Mouse (Mus musculus) heart, adult 8-10 months (tissue): ENCODE data around the gene Tacc2. TPM values are rescaled to one million over a fixed set of nuclear protein-coding genes. Genes with fewer than 3 reads are reported as not detected.

Experiments used
- DNase-seq: peaks from one replicate; pipeline ENCODE4 v3.0.0; 2022; ENCODE audit warnings: low spot score
- total RNA-seq, 4 experiments: library from RNA; stranded (reverse); gene quantifications; 2 replicates each; pipeline ENCODE4 v1.2.4; 2022

The Tacc2 gene
- total RNA-seq, 4 experiments from 2014 or later, result 403 to 491 (median 419) TPM

GRCm38 (mm10) chr7:130617591-130617990 is 40.4 kb downstream of the Tacc2 start:
- DNase-seq, result no peak

- no peak for DNase-seq
These were observed 43.8 kb downstream of the Tacc2 start for GRCm38 (mm10) chr7:130621068-130621467.

- no peak for DNase-seq
These were observed 44.7 kb downstream of the Tacc2 start for GRCm38 (mm10) chr7:130621953-130622352.

- DNase-seq, result no peak
These were observed 45.1 kb downstream of the Tacc2 start for GRCm38 (mm10) chr7:130622359-130622758.

GRCm38 (mm10) chr7:130624299-130624698 is 47.1 kb downstream of the Tacc2 start:
- DNase-seq, result no peak

GRCm38 (mm10) chr7:130625361-130625760 is 48.1 kb downstream of the Tacc2 start:
- DNase-seq, result no peak

GRCm38 (mm10) chr7:130628601-130629000 is 51.4 kb downstream of the Tacc2 start:
- no peak for DNase-seq

GRCm38 (mm10) chr7:130629999-130630398 is 52.8 kb downstream of the Tacc2 start:
- no peak for DNase-seq

- no peak for DNase-seq
These were observed 53.7 kb downstream of the Tacc2 start for GRCm38 (mm10) chr7:130630956-130631355.

- no peak for DNase-seq
These were observed 54.5 kb downstream of the Tacc2 start for GRCm38 (mm10) chr7:130631553-130632378.

GRCm38 (mm10) chr7:130632379-130632732 is 55.1 kb downstream of the Tacc2 start:
- no peak for DNase-seq

- DNase-seq, result no peak
These were observed 57.1 kb downstream of the Tacc2 start for GRCm38 (mm10) chr7:130634259-130634871.

- DNase-seq, result no peak
These were observed 58.0 kb downstream of the Tacc2 start for GRCm38 (mm10) chr7:130635212-130635611.

- no peak for DNase-seq
These were observed 59.0 kb downstream of the Tacc2 start for GRCm38 (mm10) chr7:130636274-130636673.

GRCm38 (mm10) chr7:130636902-130637301 is 59.7 kb downstream of the Tacc2 start:
- DNase-seq, result no peak

- DNase-seq, result no peak
These were observed 60.6 kb downstream of the Tacc2 start for GRCm38 (mm10) chr7:130637811-130638210.

GRCm38 (mm10) chr7:130640681-130641080 is 63.4 kb downstream of the Tacc2 start:
- DNase-seq, result no peak

GRCm38 (mm10) chr7:130645332-130645993 is 68.2 kb downstream of the Tacc2 start:
- peak; percentile 79 for DNase-seq

- peak; percentile 81 for DNase-seq
These were observed 68.9 kb downstream of the Tacc2 start for GRCm38 (mm10) chr7:130645994-130646761.

GRCm38 (mm10) chr7:130646762-130647139 is 69.5 kb downstream of the Tacc2 start:
- DNase-seq, result peak; percentile 89

GRCm38 (mm10) chr7:130648061-130648460 is 70.8 kb downstream of the Tacc2 start:
- DNase-seq, result no peak

- DNase-seq, result no peak
These were observed 72.0 kb downstream of the Tacc2 start for GRCm38 (mm10) chr7:130649257-130649656.
